Mouse (Mus musculus): ENCODE results near the gene Gcn1l1. TPM values are rescaled to one million over a fixed set of nuclear protein-coding genes. Genes with fewer than 3 reads are reported as not detected.
A peak's percentile ranks its signal among the peaks of the same experiment; 100 is the strongest.

The Gcn1l1 gene
- polyA plus RNA-seq, 1 experiment from 2014 or later, result 58.8 TPM

GRCm38 (mm10) chr5:115651821-115652220 lies 86.8 kb downstream of the Gcn1l1 start:
- Histone ChIP-seq H3K4me3 (ENCODE audit: low read depth, low read length) (no peak overlapping the region; the same call in 1 of the 2 replicates), H3K27ac (ENCODE audit: low read depth) (no peak overlapping the region), H3K9ac (peak overlapping the region; percentile 23; the same call in 1 of the 2 replicates), H3K9me3 (ENCODE audit: low read depth, low read length) (no peaks in the 10 kb centered on the region), H3K36me3 (ENCODE audit: insufficient read depth) (peaks cover 10% of the 10 kb centered on the region), H3K4me2 (peak overlapping the region; percentile 68), H3K4me1 (ENCODE audit: insufficient read depth) (no peaks in the 10 kb centered on the region), H3K27me3 (ENCODE audit: insufficient read depth, low read length) (no peaks in the 10 kb centered on the region)
- 84% methylated on average over 10 of the region's 10 CpGs for WGBS
- no peak for TF ChIP-seq CTCF (IDR thresholded peaks at IDR 0.05; ENCODE audit: low read depth)
- ATAC-seq (ENCODE audit: insufficient read depth), result no peak
- no peak for DNase-seq

- H3K27me3 ChIP-seq (ENCODE audit: insufficient read depth, low read length), result no peaks in the 10 kb centered on the region
- H3K4me2 ChIP-seq, result peak overlapping the region; percentile 68
- ATAC-seq (ENCODE audit: insufficient read depth), result peak; percentile 100
- H3K4me3 ChIP-seq (ENCODE audit: low read depth, low read length), result peak overlapping the region; percentile 42
- no peaks in the 10 kb centered on the region for H3K4me1 ChIP-seq (ENCODE audit: insufficient read depth)
- H3K36me3 ChIP-seq (ENCODE audit: insufficient read depth), result peaks cover under 1% of the 10 kb centered on the region; the same call in 1 of the 2 replicates
- TF ChIP-seq CTCF (IDR thresholded peaks at IDR 0.05; ENCODE audit: low read depth), result peak; percentile 97
- H3K9me3 ChIP-seq (ENCODE audit: low read depth, low read length), result no peaks in the 10 kb centered on the region
- DNase-seq, result peak; percentile 99
- 0 out of 2 replicates have a peak overlapping the region, but pooled peaks have one; percentile 55 for H3K27ac ChIP-seq (ENCODE audit: low read depth)
- 2% methylated on average over 35 of the region's 35 CpGs for WGBS
- peak overlapping the region; percentile 57 for H3K9ac ChIP-seq
These were observed 87.9 kb downstream of the Gcn1l1 start for GRCm38 (mm10) chr5:115652681-115653575.

- Histone ChIP-seq H3K27ac (ENCODE audit: low read depth) (no peak overlapping the region), H3K27me3 (ENCODE audit: insufficient read depth, low read length) (no peaks in the 10 kb centered on the region), H3K4me2 (no peak overlapping the region), H3K9ac (no peak overlapping the region), H3K4me1 (ENCODE audit: insufficient read depth) (no peaks in the 10 kb centered on the region), H3K4me3 (ENCODE audit: low read depth, low read length) (no peak overlapping the region), H3K36me3 (ENCODE audit: insufficient read depth) (no peaks in the 10 kb centered on the region), H3K9me3 (ENCODE audit: low read depth, low read length) (no peaks in the 10 kb centered on the region)
- ATAC-seq (ENCODE audit: insufficient read depth), result no peak
- no peak for TF ChIP-seq CTCF (IDR thresholded peaks at IDR 0.05; ENCODE audit: low read depth)
- DNase-seq, result no peak
- WGBS, result 84% methylated on average over 12 of the region's 12 CpGs
These were observed 88.7 kb downstream of the Gcn1l1 start for GRCm38 (mm10) chr5:115653776-115654175.

GRCm38 (mm10) chr5:115656677-115657076 lies 91.6 kb downstream of the Gcn1l1 start:
- Histone ChIP-seq H3K27ac (ENCODE audit: low read depth) (no peak overlapping the region), H3K4me1 (ENCODE audit: insufficient read depth) (no peaks in the 10 kb centered on the region), H3K36me3 (ENCODE audit: insufficient read depth) (no peaks in the 10 kb centered on the region), H3K4me3 (ENCODE audit: low read depth, low read length) (no peak overlapping the region), H3K9me3 (ENCODE audit: low read depth, low read length) (no peaks in the 10 kb centered on the region), H3K4me2 (no peak overlapping the region), H3K27me3 (ENCODE audit: insufficient read depth, low read length) (no peaks in the 10 kb centered on the region), H3K9ac (no peak overlapping the region)
- no peak for TF ChIP-seq CTCF (IDR thresholded peaks at IDR 0.05; ENCODE audit: low read depth)
- no peak for DNase-seq
- ATAC-seq (ENCODE audit: insufficient read depth), result no peak
- 78% methylated on average over 6 of the region's 6 CpGs for WGBS

GRCm38 (mm10) chr5:115657234-115657633 lies 92.2 kb downstream of the Gcn1l1 start:
- no peak for TF ChIP-seq CTCF (IDR thresholded peaks at IDR 0.05; ENCODE audit: low read depth)
- 70% methylated on average over 1 of the region's 1 CpGs for WGBS
- H3K27ac ChIP-seq (ENCODE audit: low read depth), result no peak overlapping the region
- no peaks in the 10 kb centered on the region for H3K4me1 ChIP-seq (ENCODE audit: insufficient read depth)
- no peak overlapping the region for H3K4me2 ChIP-seq
- no peaks in the 10 kb centered on the region for H3K36me3 ChIP-seq (ENCODE audit: insufficient read depth)
- H3K27me3 ChIP-seq (ENCODE audit: insufficient read depth, low read length), result no peaks in the 10 kb centered on the region
- H3K4me3 ChIP-seq (ENCODE audit: low read depth, low read length), result no peak overlapping the region
- no peak for DNase-seq
- H3K9ac ChIP-seq, result no peak overlapping the region
- no peaks in the 10 kb centered on the region for H3K9me3 ChIP-seq (ENCODE audit: low read depth, low read length)
- no peak for ATAC-seq (ENCODE audit: insufficient read depth)

- H3K36me3 ChIP-seq (ENCODE audit: insufficient read depth), result no peaks in the 10 kb centered on the region
These were observed 93.3 kb downstream of the Gcn1l1 start for GRCm38 (mm10) chr5:115658352-115658751.

GRCm38 (mm10) chr5:115662658-115663057 lies 97.6 kb downstream of the Gcn1l1 start:
- no peaks in the 10 kb centered on the region for H3K27me3 ChIP-seq (ENCODE audit: insufficient read depth, low read length)
- no peaks in the 10 kb centered on the region for H3K36me3 ChIP-seq (ENCODE audit: insufficient read depth)
- DNase-seq, result peak; percentile 76
- H3K27ac ChIP-seq (ENCODE audit: low read depth), result no peak overlapping the region
- H3K4me2 ChIP-seq, result peak overlapping the region; percentile 24; the same call in 1 of the 2 replicates
- ATAC-seq (ENCODE audit: insufficient read depth), result peak; percentile 89
- 30% methylated on average over 22 of the region's 22 CpGs for WGBS
- no peaks in the 10 kb centered on the region for H3K9me3 ChIP-seq (ENCODE audit: low read depth, low read length)
- H3K9ac ChIP-seq, result no peak overlapping the region
- no peak overlapping the region for H3K4me3 ChIP-seq (ENCODE audit: low read depth, low read length)
- no peaks in the 10 kb centered on the region for H3K4me1 ChIP-seq (ENCODE audit: insufficient read depth)
- no peak for TF ChIP-seq CTCF (IDR thresholded peaks at IDR 0.05; ENCODE audit: low read depth)

More at GRCm38 (mm10) chr5:115658352-115658751, 93.3 kb downstream of the Gcn1l1 start:
- no peak for TF ChIP-seq CTCF (IDR thresholded peaks at IDR 0.05; ENCODE audit: low read depth)
- no peak for DNase-seq
- no peak overlapping the region for H3K4me3 ChIP-seq (ENCODE audit: low read depth, low read length)
- H3K27ac ChIP-seq (ENCODE audit: low read depth), result no peak overlapping the region
- H3K4me1 ChIP-seq (ENCODE audit: insufficient read depth), result no peaks in the 10 kb centered on the region
- 66% methylated on average over 6 of the region's 6 CpGs for WGBS
- ATAC-seq (ENCODE audit: insufficient read depth), result no peak
- no peaks in the 10 kb centered on the region for H3K27me3 ChIP-seq (ENCODE audit: insufficient read depth, low read length)
- no peak overlapping the region for H3K9ac ChIP-seq
- no peak overlapping the region for H3K4me2 ChIP-seq
- H3K9me3 ChIP-seq (ENCODE audit: low read depth, low read length), result no peaks in the 10 kb centered on the region

Measured in lung, embryonic 14.5 days (tissue).